Mouse (Mus musculus) MEL (cell line): ENCODE results near the gene Aifm1.

Experiments used
- CTCF ChIP-seq, 3 experiments: IDR thresholded peaks in 2 of 3; conservative IDR thresholded peaks in 1 of 3; 2 replicates each; pipeline ENCODE4 v1.5.1; 2011 to 2012; ENCODE audit warnings: low read length in 3 of 3, low read depth in 2 of 3, mild to moderate bottlenecking in 2 of 3, improper control_type of control experiment in 1 of 3, inconsistent platforms in 1 of 3, mixed read lengths in 1 of 3, moderate library complexity in 1 of 3; ENCODE audit not compliant: control insufficient read depth in 1 of 3, insufficient read depth in 1 of 3, poor library complexity in 1 of 3, severe bottlenecking in 1 of 3
- EP300 ChIP-seq, 2 experiments: IDR thresholded peaks; 2 replicates each; pipeline ENCODE4 v1.6.1; 2011; ENCODE audit warnings: improper control_type of control experiment in 2 of 2, low read length in 2 of 2, low read depth in 1 of 2, mild to moderate bottlenecking in 1 of 2
- GABPA ChIP-seq: IDR thresholded peaks from 2 replicates; pipeline ENCODE4 v1.6.1; 2012; ENCODE audit warnings: low read depth, mild to moderate bottlenecking, inconsistent platforms, low read length, improper control_type of control experiment, moderate library complexity
- MYC ChIP-seq: IDR thresholded peaks from 2 replicates; pipeline ENCODE4 v1.6.1; 2011; ENCODE audit warnings: low read depth, mild to moderate bottlenecking, low read length, improper control_type of control experiment, moderate library complexity
- NRF1 ChIP-seq: IDR thresholded peaks from 2 replicates; pipeline ENCODE4 v1.6.1; 2014; ENCODE audit warnings: low read depth, mild to moderate bottlenecking, inconsistent platforms, low read length, improper control_type of control experiment, moderate library complexity; ENCODE audit not compliant: poor library complexity, insufficient read depth, severe bottlenecking
- SIN3A ChIP-seq: IDR thresholded peaks from 2 replicates; pipeline ENCODE4 v1.6.1; 2012; ENCODE audit warnings: low read length, improper control_type of control experiment, inconsistent platforms
- USF2 ChIP-seq, 2 experiments: IDR thresholded peaks; 2 replicates each; pipeline ENCODE4 v1.6.1; 2011 to 2012; ENCODE audit warnings: improper control_type of control experiment in 2 of 2, low read length in 2 of 2, borderline replicate concordance in 1 of 2, inconsistent platforms in 1 of 2, low read depth in 1 of 2, mild to moderate bottlenecking in 1 of 2; ENCODE audit not compliant: insufficient read depth in 1 of 2
- ZKSCAN1 ChIP-seq: IDR thresholded peaks from 2 replicates; pipeline ENCODE4 v1.6.1; 2012; ENCODE audit warnings: low read depth, mild to moderate bottlenecking, inconsistent platforms, low read length, improper control_type of control experiment, moderate library complexity
- ZNF384 ChIP-seq: IDR thresholded peaks from 2 replicates; pipeline ENCODE4 v1.6.1; 2012; ENCODE audit warnings: low read depth, mild to moderate bottlenecking, inconsistent platforms, low read length, improper control_type of control experiment

DNA sequence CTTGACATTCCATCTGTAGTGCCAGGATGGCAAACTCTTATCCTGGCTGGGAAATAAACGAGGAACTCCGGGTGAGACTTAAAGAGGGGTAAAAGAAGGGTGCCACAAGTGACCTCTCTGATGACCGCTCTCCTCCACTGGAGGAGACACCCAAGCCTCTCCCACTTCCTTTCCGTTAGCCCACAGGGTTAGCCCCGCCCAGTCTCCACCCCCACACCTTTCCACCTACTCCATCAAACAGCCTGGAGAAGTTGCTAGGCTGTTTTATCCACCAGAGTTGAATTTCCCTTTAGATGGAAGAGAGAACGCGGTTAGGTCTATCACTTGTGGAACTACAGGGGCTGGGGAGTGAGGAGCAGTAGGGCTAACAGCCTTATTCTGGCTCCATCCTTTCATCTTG lies 88.1 kb downstream of the Aifm1 start:
- TF ChIP-seq CTCF (IDR thresholded peaks at IDR 0.05 in 2 of 3, conservative IDR thresholded peaks at IDR 0.05 in 1 of 3; ENCODE audit: control insufficient read depth in 1 of 3, insufficient read depth in 1 of 3, low read depth in 2 of 3, low read length in 3 of 3, poor library complexity in 1 of 3, severe bottlenecking in 1 of 3) = no peak
- no peak for TF ChIP-seq NRF1
- TF ChIP-seq SIN3A = no peak
- no peak for TF ChIP-seq MYC
- TF ChIP-seq EP300 (IDR thresholded peaks at IDR 0.05; ENCODE audit: low read depth in 1 of 2, low read length in 2 of 2) = peak; percentile 59 to 82
- no peak for TF ChIP-seq GABPA
- TF ChIP-seq USF2 (IDR thresholded peaks at IDR 0.05; ENCODE audit: borderline replicate concordance in 1 of 2, insufficient read depth in 1 of 2, low read depth in 1 of 2, low read length in 2 of 2) = no peak
- no peak for TF ChIP-seq ZNF384
- TF ChIP-seq ZKSCAN1 = no peak
